Mouse (Mus musculus) midbrain, embryonic 14.5 days (tissue): ENCODE measurements at regions not wholly inside any gene's neighbourhood (a gene's known extent, or its start where the extent isn't known, plus 50 kb on each side); places are given as distances from the start of the nearest gene placed in this dataset.

Source experiments
- ATAC-seq: fragments of 200-750 bp; cut with Nextera tagmentation; 2 replicates; pipeline ENCODE4 v1.8.0; 2017; ENCODE audit warnings: moderate number of reproducible peaks, moderate library complexity; ENCODE audit not compliant: low FRiP score, low TSS enrichment
- DNase-seq: peaks from one replicate; pipeline ENCODE4 v3.0.0-alpha.2; 2015
- H3K27ac ChIP-seq: fragments of 300-500 bp; sonication (generic); replicated peaks from 2 replicates; pipeline ENCODE4 v1.5.1; 2014; ENCODE audit warnings: mild to moderate bottlenecking, low read depth, low read length, moderate library complexity
- H3K27me3 ChIP-seq: fragments of 300-500 bp; sonication (generic); 2 replicates; pipeline ENCODE4 v1.6.1; 2014; ENCODE audit warnings: low read length, control low read depth, mixed read lengths; ENCODE audit not compliant: control insufficient read depth, insufficient read depth
- H3K36me3 ChIP-seq: fragments of 300-500 bp; sonication (generic); 2 replicates; pipeline ENCODE4 v1.6.1; 2014; ENCODE audit warnings: low read length, control low read depth; ENCODE audit not compliant: control insufficient read depth, insufficient read depth
- H3K4me1 ChIP-seq: fragments of 300-500 bp; sonication (generic); 2 replicates; pipeline ENCODE4 v1.6.1; 2014; ENCODE audit warnings: mild to moderate bottlenecking, antibody characterized with exemption, low read length, control low read depth; ENCODE audit not compliant: control insufficient read depth, insufficient read depth
- H3K4me2 ChIP-seq: fragments of 300-500 bp; sonication (generic); 2 replicates; pipeline ENCODE4 v1.6.1; 2014; ENCODE audit warnings: mild to moderate bottlenecking, low read length, moderate library complexity
- H3K4me3 ChIP-seq: fragments of 300-500 bp; sonication (generic); replicated peaks from 2 replicates; pipeline ENCODE4 v1.5.1; 2014; ENCODE audit warnings: low read depth, low read length
- H3K9ac ChIP-seq: fragments of 300-500 bp; sonication (generic); replicated peaks from 2 replicates; pipeline ENCODE4 v1.6.1; 2014; ENCODE audit warnings: mild to moderate bottlenecking, low read length, moderate library complexity
- H3K9me3 ChIP-seq: fragments of 300-500 bp; sonication (generic); 2 replicates; pipeline ENCODE4 v1.6.1; 2016; ENCODE audit warnings: low read length, control low read depth, mixed read lengths; ENCODE audit not compliant: control insufficient read depth
- WGBS: fragments of 180-500 bp; shearing (Covaris S2); extraction: QIAGEN DNeasy Blood & Tissue Kit; methylation state at CpG from one replicate; pipeline ENCODE4 v1.1.7; 2014; 5-methylcytosine and 5-hydroxymethylcytosine counted together

- DNase-seq (no peak), ATAC-seq (no peak)
- 77% methylated on average over 13 of the region's 13 CpGs for WGBS
Measured at GRCm38 (mm10) chr17:83990421-83991365, 142.9 kb upstream of the Haao start.

GRCm38 (mm10) chr17:83988897-83989296 is 141.1 kb upstream of the Haao start:
- DNase-seq (no peak), ATAC-seq (no peak)
- Histone ChIP-seq H3K9me3 (no peaks in the 10 kb centered on the region), H3K4me2 (no peak overlapping the region), H3K4me3 (no peak overlapping the region), H3K9ac (no peak overlapping the region), H3K27ac (no peak overlapping the region), H3K4me1 (peaks cover 13% of the 10 kb centered on the region), H3K27me3 (no peaks in the 10 kb centered on the region), H3K36me3 (no peaks in the 10 kb centered on the region)
- 22% methylated on average over 6 of the region's 6 CpGs for WGBS

More at GRCm38 (mm10) chr17:83990421-83991365, 142.9 kb upstream of the Haao start:
- Histone ChIP-seq H3K4me1 (peaks cover 10% of the 10 kb centered on the region), H3K4me2 (no peak overlapping the region), H3K9me3 (no peaks in the 10 kb centered on the region), H3K36me3 (no peaks in the 10 kb centered on the region), H3K27ac (no peak overlapping the region), H3K4me3 (no peak overlapping the region), H3K9ac (no peak overlapping the region), H3K27me3 (no peaks in the 10 kb centered on the region)

GRCm38 (mm10) chr17:83988165-83988564 is 140.4 kb upstream of the Haao start:
- no peak for ATAC-seq
- Histone ChIP-seq H3K9ac (no peak overlapping the region), H3K36me3 (no peaks in the 10 kb centered on the region), H3K27me3 (no peaks in the 10 kb centered on the region), H3K27ac (no peak overlapping the region), H3K4me1 (peaks cover 13% of the 10 kb centered on the region), H3K9me3 (no peaks in the 10 kb centered on the region), H3K4me3 (no peak overlapping the region), H3K4me2 (no peak overlapping the region)
- WGBS = 94% methylated on average over 5 of the region's 5 CpGs
- DNase-seq = no peak

- 95% methylated on average over 4 of the region's 4 CpGs for WGBS
- Histone ChIP-seq H3K4me3 (no peak overlapping the region), H3K4me2 (no peak overlapping the region), H3K27me3 (no peaks in the 10 kb centered on the region), H3K4me1 (peaks cover 13% of the 10 kb centered on the region), H3K27ac (no peak overlapping the region), H3K9me3 (no peaks in the 10 kb centered on the region), H3K36me3 (no peaks in the 10 kb centered on the region), H3K9ac (no peak overlapping the region)
- no peak for DNase-seq
- no peak for ATAC-seq
Measured at GRCm38 (mm10) chr17:83987683-83988082, 139.9 kb upstream of the Haao start.

GRCm38 (mm10) chr17:83985916-83986578 is 138.3 kb upstream of the Haao start:
- WGBS = 36% methylated on average over 15 of the region's 15 CpGs
- Histone ChIP-seq H3K9ac (no peak overlapping the region), H3K27me3 (no peaks in the 10 kb centered on the region), H3K4me1 (peaks cover 13% of the 10 kb centered on the region), H3K36me3 (no peaks in the 10 kb centered on the region), H3K4me2 (no peak overlapping the region), H3K27ac (peak overlapping the region; percentile 63), H3K9me3 (no peaks in the 10 kb centered on the region), H3K4me3 (no peak overlapping the region)
- peak; percentile 28; the same call in 1 of the 2 replicates for ATAC-seq
- DNase-seq = peak; percentile 63

GRCm38 (mm10) chr17:83985333-83985790 is 137.6 kb upstream of the Haao start:
- WGBS = 60% methylated on average over 17 of the region's 17 CpGs

GRCm38 (mm10) chr17:83983837-83984388 is 136.2 kb upstream of the Haao start:
- Histone ChIP-seq H3K4me3 (no peak overlapping the region), H3K27me3 (no peaks in the 10 kb centered on the region), H3K36me3 (no peaks in the 10 kb centered on the region), H3K4me2 (no peak overlapping the region), H3K9me3 (no peaks in the 10 kb centered on the region), H3K27ac (no peak overlapping the region), H3K9ac (no peak overlapping the region), H3K4me1 (peaks cover 13% of the 10 kb centered on the region)
- WGBS = 96% methylated on average over 9 of the region's 9 CpGs
- ATAC-seq (no peak), DNase-seq (no peak)

More at GRCm38 (mm10) chr17:83985333-83985790, 137.6 kb upstream of the Haao start:
- DNase-seq (no peak), ATAC-seq (no peak)
- no peaks in the 10 kb centered on the region for H3K9me3 ChIP-seq
- 0 out of 2 replicates have a peak overlapping the region, but pooled peaks have one; percentile 63 for H3K27ac ChIP-seq
- no peaks in the 10 kb centered on the region for H3K27me3 ChIP-seq
- H3K4me3 ChIP-seq = no peak overlapping the region
- peaks cover 13% of the 10 kb centered on the region for H3K4me1 ChIP-seq
- H3K36me3 ChIP-seq = no peaks in the 10 kb centered on the region
- H3K9ac ChIP-seq = no peak overlapping the region
- H3K4me2 ChIP-seq = no peak overlapping the region

- Histone ChIP-seq H3K9me3 (no peaks in the 10 kb centered on the region), H3K9ac (no peak overlapping the region), H3K27me3 (no peaks in the 10 kb centered on the region), H3K36me3 (no peaks in the 10 kb centered on the region), H3K4me1 (peaks cover 13% of the 10 kb centered on the region), H3K4me3 (no peak overlapping the region), H3K4me2 (no peak overlapping the region), H3K27ac (no peak overlapping the region)
- ATAC-seq (no peak), DNase-seq (peak; percentile 46)
- 47% methylated on average over 18 of the region's 18 CpGs for WGBS
Measured at GRCm38 (mm10) chr17:83983070-83983836, 135.5 kb upstream of the Haao start.
